Mouse (Mus musculus) heart, adult 8-10 months (tissue): ENCODE measurements at regions not wholly inside any gene's neighbourhood (a gene's known extent, or its start where the extent isn't known, plus 50 kb on each side); places are given as distances from the start of the nearest gene placed in this dataset.

Experiments
- DNase-seq: peaks from one replicate; pipeline ENCODE4 v3.0.0; 2022; ENCODE audit warnings: low spot score

DNA sequence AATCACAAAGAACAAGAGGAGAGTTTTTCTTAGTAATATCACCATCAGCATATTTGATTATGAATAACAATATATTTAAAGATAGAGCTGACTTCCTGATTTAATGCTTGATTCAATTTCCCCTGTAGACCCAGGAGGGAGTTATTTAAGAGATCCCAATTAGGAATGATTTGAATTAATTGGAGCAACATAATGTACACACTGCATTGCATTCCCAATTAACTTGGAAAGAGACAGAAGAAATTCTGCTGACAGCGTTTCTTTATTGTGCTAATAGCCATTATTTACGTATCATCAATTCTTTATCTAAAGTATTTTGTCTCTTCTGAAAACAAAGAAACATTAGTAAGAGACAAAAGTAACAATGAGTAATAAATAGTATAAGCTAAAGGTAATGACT is 1491.2 kb upstream of the Cited2 start:
- no peak for DNase-seq

DNA sequence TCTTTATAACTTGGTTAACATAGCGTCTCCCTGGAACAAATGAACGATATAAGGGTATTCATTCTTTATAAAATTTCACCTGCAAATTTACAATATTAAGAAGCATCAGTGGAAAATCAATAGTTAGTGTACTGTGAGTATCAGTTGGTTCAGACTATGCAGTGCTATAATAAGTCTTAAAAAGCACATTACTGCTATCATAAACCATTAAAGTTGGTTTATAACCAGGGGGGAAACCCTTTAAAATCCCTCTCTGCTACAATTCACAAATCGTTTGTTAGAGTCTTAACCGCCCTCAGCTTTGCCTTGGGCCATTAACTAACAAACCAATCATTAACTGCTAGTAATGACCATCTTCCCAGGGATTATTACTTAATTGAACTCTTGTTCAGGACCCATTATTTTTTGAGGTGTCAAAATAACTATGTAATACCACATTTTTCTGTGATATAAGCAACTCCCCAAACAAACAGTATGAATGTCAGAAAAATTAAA is 1489.4 kb upstream of the Cited2 start:
- no peak for DNase-seq

DNA sequence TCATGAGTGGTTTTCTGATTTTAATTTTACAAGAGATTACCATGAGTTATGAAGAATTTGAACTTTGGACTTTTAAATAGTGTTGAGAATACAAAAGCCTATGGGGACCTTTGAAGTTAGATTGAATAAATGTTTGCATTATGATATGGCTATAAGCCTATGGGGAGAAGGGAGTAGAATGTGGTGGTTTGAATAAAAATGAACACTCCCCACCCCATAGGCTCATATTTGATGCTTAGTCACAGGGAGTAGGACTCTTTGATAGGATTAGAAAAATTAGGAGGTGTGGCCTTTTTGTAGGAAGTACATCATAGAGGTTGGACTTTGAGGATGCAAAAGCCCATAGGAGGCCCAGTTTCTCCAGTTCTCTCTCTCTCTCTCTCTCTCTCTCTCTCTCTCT is 1466.7 kb upstream of the Cited2 start:
- no peak for DNase-seq

DNA sequence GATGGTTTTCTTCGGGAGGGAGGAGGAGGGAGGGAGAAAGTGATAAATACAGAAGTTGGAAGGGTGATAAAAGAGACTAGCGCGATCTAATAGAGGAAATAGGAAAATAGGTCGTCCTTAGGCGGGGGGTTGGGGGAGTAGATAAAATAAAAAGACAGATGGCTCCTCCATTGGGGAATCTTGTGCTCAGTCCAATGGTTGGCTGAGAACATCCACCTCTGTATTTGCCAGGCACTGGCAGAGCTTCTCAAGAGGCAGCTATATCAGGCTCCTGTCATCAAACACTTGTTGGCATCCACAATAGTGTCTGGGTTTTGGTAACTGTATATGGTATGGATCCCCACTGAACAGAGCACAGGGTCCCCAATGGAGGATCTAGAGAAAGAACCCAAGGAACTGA is 1450.2 kb upstream of the Cited2 start:
- DNase-seq = no peak

DNA sequence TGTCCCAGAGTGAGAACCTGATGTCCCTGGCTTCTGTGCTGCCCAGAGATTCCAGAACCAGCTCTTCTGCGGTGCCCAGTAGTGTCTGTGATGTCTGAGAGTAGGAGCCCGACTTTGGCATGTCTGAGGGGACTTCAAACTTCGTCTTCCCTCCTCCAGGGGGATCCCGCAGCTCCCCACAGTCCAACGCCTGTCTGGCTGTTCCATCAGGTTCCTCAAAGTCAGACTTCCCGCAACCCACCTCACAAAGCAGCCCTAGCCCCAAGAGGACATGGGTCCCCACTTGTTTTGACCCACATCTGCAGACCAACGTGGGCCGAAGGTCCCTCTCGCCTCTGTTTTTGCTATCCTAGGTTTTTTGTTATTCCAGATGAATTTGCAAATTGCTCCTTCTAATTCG is 1406.0 kb upstream of the Cited2 start:
- no peak for DNase-seq

DNA sequence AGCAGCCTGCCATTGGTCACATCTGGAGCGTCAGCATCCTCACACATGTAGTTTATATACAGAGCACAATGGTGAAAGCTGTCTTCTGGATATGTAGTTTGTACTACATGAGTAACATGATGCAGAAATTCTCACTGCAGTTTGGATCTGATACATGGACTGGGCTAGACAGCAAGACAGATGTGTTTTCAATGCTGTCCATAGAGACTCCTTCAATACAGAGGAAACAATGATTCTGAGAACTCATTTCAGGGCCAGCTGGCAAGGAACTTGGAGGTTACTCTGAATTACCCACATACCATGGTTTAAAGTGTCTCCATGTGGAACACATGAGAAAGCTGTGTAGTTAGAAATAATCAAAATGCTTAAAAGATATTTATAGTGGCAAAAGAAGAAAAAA is 1385.5 kb upstream of the Cited2 start:
- no peak for DNase-seq

DNA sequence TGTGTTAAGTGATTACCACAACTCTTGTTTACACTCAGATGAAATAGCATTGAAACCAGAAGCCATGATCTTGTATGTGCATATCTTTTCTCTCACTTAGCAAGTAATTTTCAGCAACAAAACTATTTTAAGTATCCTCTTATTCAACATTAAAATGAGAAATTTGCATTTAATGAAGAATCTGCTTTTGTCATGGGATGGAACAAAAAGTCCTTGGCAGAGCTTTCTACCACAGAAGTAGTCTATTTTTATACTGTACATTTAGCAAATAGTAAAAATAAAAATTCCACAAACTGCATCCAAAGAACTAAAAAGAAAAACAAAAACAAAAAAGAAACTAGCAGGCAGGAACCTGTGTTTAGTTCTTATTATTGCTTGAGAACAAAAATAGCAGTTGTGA is 1381.5 kb upstream of the Cited2 start:
- peak; percentile 1 for DNase-seq

DNA sequence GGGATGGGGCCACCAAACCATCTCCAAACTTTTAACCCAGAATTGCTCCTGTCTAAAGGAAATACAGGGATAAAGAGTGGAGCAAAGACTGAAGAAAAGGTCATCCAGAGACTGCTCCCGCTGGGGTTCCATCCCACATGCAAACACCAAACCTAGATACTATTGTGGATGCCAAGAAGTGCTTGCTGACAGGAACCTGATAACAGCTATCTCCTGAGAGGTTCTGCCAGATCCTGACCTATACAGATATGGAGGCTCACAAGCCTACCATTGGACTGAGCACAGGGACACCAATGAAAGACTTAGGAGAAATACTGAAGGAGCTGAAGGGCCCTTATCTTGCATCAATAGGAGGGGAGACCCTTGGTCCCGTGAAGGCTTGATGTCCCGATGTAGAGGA is 1359.0 kb upstream of the Cited2 start:
- DNase-seq = no peak
